Mouse (Mus musculus) small intestine, adult 2 months (tissue): ENCODE data around the gene Mrto4. TPM values are rescaled to one million over a fixed set of nuclear protein-coding genes. Genes with fewer than 3 reads are reported as not detected.
"Not testable (repeated sequence)": the region's sequence is repeated elsewhere in the genome, so short reads cannot be mapped to it uniquely, and the experiment has no call there.

Experiments used
- H3K27ac ChIP-seq: fragments of 200-500 bp; 2 replicates; pipeline ENCODE4 v1.5.1; 2012; ENCODE audit warnings: low read depth, low read length, control low read depth, inconsistent platforms; ENCODE audit not compliant: insufficient read depth
- H3K27me3 ChIP-seq: fragments of 200-500 bp; 2 replicates; pipeline ENCODE4 v1.6.1; 2012; ENCODE audit warnings: mild to moderate bottlenecking, moderate library complexity, low read length, inconsistent platforms; ENCODE audit not compliant: control insufficient read depth, insufficient read depth
- H3K36me3 ChIP-seq: fragments of 200-500 bp; 2 replicates; pipeline ENCODE4 v1.6.1; 2012; ENCODE audit warnings: mild to moderate bottlenecking, low read length, control low read depth, inconsistent platforms; ENCODE audit not compliant: control insufficient read depth, insufficient read depth
- H3K4me1 ChIP-seq: fragments of 200-500 bp; 2 replicates; pipeline ENCODE4 v1.6.1; 2012; ENCODE audit warnings: low read length, inconsistent platforms, mixed read lengths; ENCODE audit not compliant: control insufficient read depth, insufficient read depth, insufficient read length
- H3K4me3 ChIP-seq: fragments of 200-500 bp; 2 replicates; pipeline ENCODE4 v1.5.1; 2012; ENCODE audit warnings: low read depth, mild to moderate bottlenecking, control low read depth, inconsistent platforms, low read length, moderate library complexity
- CTCF ChIP-seq: fragments of 200-500 bp; IDR thresholded peaks from 2 replicates; pipeline ENCODE4 v1.5.1; 2012; ENCODE audit warnings: low read depth, mild to moderate bottlenecking, control low read depth, inconsistent platforms, low read length, moderate library complexity, mixed read lengths; ENCODE audit not compliant: insufficient replicate concordance, insufficient read length; ENCODE audit errors: extremely low read depth
- POLR2A ChIP-seq: fragments of 200-500 bp; IDR thresholded peaks from 2 replicates; pipeline ENCODE4 v1.6.1; 2012; ENCODE audit warnings: low read depth, mild to moderate bottlenecking, control low read depth, inconsistent platforms, low read length, moderate library complexity
- WGBS: fragments of 180-500 bp; shearing (Covaris S2); methylation state at CpG from one replicate; pipeline ENCODE4 v1.1.7; 2018; 5-methylcytosine and 5-hydroxymethylcytosine counted together
- polyA plus RNA-seq: library from polyadenylated mRNA; depleted of rRNA; stranded (reverse); fragments of >200 nt; gene quantifications from 2 replicates; pipeline ENCODE4 v1.2.3, GENCODE M21; 2012; rRNA removed

Gene Mrto4
- polyA plus RNA-seq, result 8.0 and 8.4 TPM in 2 replicates

DNA sequence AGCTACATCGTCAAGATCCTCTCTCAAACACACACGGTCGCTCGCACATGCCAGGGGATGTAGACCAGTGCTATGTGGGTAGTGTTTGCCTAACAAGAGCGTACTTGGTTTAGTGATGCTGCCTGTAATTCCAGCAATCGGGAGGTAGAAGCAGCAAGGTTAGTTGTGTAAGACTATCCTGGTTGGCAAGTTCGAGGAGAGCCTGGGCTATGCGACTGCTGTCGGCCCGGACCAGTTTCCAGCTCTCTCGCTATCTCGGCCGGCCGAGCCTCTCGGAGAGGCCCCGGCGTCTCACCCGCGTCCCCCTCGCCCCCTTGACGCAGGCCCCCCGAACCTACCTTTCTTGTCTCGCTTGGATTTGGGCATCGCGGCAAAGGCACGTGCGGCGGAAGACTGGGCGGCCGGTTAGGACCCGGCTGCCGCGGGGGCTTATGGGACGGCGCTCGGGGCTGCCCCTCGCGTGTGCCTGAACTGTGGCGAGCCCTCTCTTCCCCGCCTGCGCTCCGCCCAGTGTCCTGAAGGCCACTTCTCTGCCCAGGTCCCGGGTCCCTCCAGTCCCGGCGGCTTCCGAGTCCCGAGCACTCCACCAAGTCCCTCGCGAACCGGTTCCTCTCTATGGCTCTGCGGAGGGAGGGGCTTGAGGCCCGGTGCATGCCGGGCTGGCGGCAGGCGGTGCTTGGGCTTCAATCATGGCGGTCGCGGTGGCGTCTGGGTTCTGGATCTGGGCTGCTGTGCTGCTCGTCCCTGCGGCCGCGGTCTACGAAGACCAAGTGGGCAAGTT is at the start of gene Mrto4, which contains the start of the genes Emc1 and Ubr4:
Mrto4 (minus strand) TSS at position 646 of the 781 bp plus-strand sequence.
Emc1 (plus strand) TSS at position 657 of the 781 bp plus-strand sequence.
Ubr4 (plus strand) TSS at position 679 of the 781 bp plus-strand sequence.
- WGBS, result under 1% methylated on average over 64 of the region's 64 CpGs
- TF ChIP-seq CTCF (no peak), POLR2A (peak; percentile 45; the same call in 1 of the 2 replicates)
- Histone ChIP-seq H3K27ac (peak within 1 kb of the TSS; percentile 98), H3K27me3 (no peaks in the 10 kb centered on the region), H3K36me3 (peaks cover 19% of the 10 kb centered on the region; the same call in 1 of the 2 replicates), H3K4me3 (peak within 1 kb of the TSS; percentile 88), H3K4me1 (peaks cover 7% of the 10 kb centered on the region; the same call in 1 of the 2 replicates)

DNA sequence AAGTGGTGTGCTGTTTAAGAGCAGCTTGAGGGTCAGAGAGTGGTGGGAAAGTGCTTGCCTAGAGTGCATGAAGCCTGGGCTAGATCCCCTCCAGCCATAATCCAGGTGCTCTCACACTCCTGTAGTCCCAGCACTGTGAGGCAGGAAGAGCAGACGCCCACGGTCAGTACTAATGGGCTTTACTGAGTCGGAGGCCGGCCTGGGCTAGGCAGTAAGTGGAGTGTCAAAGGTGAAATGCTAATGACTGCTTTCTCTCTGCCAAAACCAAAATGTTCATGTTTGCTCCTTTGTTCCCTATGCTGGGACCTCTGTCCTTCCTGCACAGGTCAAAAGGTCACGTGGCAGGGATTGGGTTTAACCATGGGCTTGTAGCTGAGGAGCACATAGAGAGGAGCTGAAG is 48.1 kb upstream of the Mrto4 start:
- Histone ChIP-seq H3K27ac (no peak overlapping the region), H3K4me3 (no peak overlapping the region), H3K36me3 (peaks cover 82% of the 10 kb centered on the region), H3K4me1 (no peaks in the 10 kb centered on the region), H3K27me3 (no peaks in the 10 kb centered on the region)
- WGBS, result 91% methylated on average over 5 of the region's 5 CpGs
- TF ChIP-seq POLR2A, result no peak
- TF ChIP-seq CTCF, result no peak

DNA sequence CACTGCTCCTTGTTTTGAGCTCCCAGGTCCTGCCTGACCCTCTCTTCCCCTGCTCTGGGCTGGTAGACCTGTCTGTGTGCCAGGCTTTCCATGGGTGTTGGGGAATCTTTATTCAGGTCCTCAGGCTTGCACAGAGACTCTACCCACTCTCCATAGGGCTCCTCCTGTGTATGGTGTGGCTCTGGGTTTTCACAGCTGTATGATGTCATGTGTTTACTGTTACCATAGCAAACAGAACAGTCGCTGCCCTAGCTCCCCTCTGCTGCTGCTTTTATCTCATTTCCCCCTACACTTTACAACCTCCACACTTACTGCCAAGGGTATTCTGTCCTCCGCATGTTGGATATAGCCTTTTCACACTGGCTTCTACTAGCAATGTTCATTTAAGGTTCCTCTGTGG is 43.1 kb upstream of the Mrto4 start:
- H3K4me1 ChIP-seq, result no peaks in the 10 kb centered on the region
- 31% methylated on average over 2 of the region's 2 CpGs for WGBS
- no peak overlapping the region for H3K4me3 ChIP-seq
- H3K36me3 ChIP-seq, result peaks cover 81% of the 10 kb centered on the region
- H3K27ac ChIP-seq, result no peak overlapping the region
- TF ChIP-seq CTCF (no peak), POLR2A (no peak)
- no peaks in the 10 kb centered on the region for H3K27me3 ChIP-seq

DNA sequence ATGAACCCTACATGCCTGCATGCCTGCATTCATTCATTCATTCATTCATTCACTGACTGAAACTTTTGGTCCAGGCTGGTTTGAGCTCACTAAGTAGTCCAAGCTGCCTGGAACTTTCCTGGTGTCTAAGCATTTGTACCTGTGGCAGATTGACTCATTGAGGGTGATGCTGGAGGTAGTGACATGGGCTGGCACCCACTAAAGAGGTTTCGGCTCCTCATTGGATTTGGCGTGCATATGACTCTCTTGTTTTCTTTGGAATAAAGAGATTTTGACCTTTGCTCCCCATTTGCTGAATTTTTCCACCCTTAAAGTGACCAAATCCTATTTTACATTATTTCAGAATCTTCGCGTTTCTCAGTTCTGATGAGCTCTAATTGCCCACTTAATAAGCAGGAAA is 37.2 kb upstream of the Mrto4 start:
- no peak overlapping the region for H3K27ac ChIP-seq
- H3K36me3 ChIP-seq, result peaks cover 51% of the 10 kb centered on the region
- WGBS, result 69% methylated on average over 4 of the region's 4 CpGs
- no peaks in the 10 kb centered on the region for H3K4me1 ChIP-seq
- TF ChIP-seq CTCF (no peak), POLR2A (no peak)
- H3K27me3 ChIP-seq, result no peaks in the 10 kb centered on the region
- no peak overlapping the region for H3K4me3 ChIP-seq

DNA sequence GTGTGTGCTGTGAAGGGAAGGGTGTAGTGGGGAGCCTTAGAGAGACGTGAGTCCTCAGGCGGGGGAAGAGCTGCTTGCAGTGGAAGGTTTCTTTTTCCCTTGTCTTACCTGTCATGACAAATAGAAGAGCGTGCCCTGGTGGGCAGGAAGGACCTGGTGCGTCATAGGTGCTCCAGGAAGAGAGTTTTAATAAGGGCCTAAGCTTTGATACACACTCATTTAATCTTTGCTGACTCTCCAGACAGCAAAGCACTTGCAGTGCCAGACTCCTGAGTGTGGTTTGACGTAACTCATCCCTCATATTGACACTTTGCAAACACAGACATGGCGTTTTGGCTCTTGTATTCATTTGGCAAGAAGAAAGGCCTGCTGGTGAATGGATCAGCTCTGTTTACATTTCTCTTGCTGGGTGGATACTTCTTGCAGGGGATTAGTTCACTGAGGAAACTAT is 34.5 kb upstream of the Mrto4 start:
- Histone ChIP-seq H3K4me3 (no peak overlapping the region), H3K4me1 (peaks cover 4% of the 10 kb centered on the region; the same call in 1 of the 2 replicates), H3K27me3 (no peaks in the 10 kb centered on the region), H3K27ac (peak overlapping the region; percentile 64), H3K36me3 (peaks cover 29% of the 10 kb centered on the region)
- WGBS, result 15% methylated on average over 6 of the region's 6 CpGs
- TF ChIP-seq POLR2A (no peak), CTCF (no peak)

DNA sequence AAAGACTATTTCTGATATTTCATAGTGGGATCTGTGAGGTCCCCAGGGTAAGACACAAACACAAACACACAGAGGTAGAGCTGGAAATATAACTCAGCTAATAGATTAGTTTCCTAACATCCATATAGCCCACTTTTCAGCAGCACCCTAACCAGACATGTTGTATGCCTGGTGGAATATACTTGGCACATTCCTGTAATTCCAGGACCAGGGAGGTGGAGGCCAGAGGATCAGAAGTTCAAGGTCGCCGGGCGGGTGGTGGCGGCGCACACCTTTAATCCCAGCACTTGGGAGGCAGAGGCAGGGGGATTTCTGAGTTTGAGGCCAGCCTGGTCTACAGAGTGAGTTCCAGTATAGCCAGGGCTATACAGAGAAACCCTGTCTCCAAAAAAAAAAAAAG is 33.5 kb upstream of the Mrto4 start:
- not testable (repeated sequence) for H3K4me3 ChIP-seq, H3K27ac ChIP-seq, H3K4me1 ChIP-seq, H3K27me3 ChIP-seq
- H3K36me3 ChIP-seq, result peaks cover 19% of the 10 kb centered on the region
- 90% methylated on average over 5 of the region's 5 CpGs for WGBS

DNA sequence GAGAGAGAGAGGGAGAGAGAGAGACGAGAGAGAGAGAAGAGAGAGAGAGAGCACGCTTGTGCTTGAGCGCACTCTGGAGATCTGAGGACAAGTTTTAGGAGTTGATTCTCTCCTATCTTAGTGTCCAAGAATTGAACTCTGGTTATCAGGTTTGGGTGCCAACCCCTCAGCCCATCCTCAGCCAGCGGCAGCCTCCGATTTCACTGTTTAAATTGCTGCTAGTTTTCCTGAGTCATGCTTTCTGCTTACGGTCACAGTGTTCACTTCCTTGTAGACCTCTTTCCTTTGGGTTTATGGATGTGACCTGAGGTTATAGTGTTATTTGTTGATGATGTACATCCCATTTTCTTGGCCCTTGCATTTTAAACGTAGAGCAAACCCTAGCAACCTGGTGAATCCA is 29.9 kb upstream of the Mrto4 start:
- Histone ChIP-seq H3K27me3 (no peaks in the 10 kb centered on the region), H3K36me3 (0 out of 2 replicates have a peak, but pooled peaks cover 3% of the 10 kb centered on the region), H3K4me1 (peaks cover 5% of the 10 kb centered on the region; the same call in 1 of the 2 replicates), H3K4me3 (no peak overlapping the region), H3K27ac (no peak overlapping the region; the same call in 1 of the 2 replicates)
- WGBS, result 18% methylated on average over 7 of the region's 7 CpGs
- TF ChIP-seq POLR2A (no peak), CTCF (no peak)
